Comparison of ENCODE assay signal across 23 mouse cellular contexts in the genomic region with DNA sequence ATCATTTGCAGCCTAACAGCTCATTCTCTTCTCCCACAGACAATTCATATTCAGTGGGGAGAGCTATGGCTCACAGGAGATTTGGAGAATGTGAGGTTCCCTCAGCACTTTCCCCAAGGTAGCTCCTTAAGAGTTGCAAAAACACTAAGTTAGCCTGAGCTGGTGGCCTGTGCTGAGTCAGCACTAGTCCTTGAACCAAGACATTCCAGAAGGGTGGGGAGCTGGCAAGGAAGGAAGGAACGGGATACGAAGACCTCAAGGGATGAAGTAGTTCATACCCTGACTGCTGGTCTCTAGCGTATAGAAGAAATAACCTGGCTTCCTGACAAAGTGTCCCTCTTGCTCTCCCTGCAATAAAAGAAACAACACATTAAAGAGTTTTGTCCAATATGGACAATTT.
"Had no signal": no experiment of that assay in that cellular context is flagged by ENCODE, and none has a peak within 500 bp of the region (broad histone marks: within the 10 kb centered on the region; RNA-seq: fewer than 3 reads in every experiment).

No protein-coding gene starts in this region.

- H3K9ac ChIP-seq: limb, embryonic 12.5 days; limb, embryonic 15.5 days; liver, embryonic 14.5 days; liver, postnatal 0 days; lung, embryonic 14.5 days; midbrain, embryonic 12.5 days; neural tube, embryonic 13.5 days had no signal

- DNase-seq: kidney, adult 9 months; kidney, postnatal 25 days; layer of hippocampus, adult 9-11 months; liver, postnatal 0 days; lung, embryonic 14.5 days; right cerebral cortex, adult 18-20 months; right cerebral cortex, postnatal 14 days; right cerebral cortex, postnatal 4 days; thymus, adult 18-20 months; thymus, postnatal 36 days had no signal

- H3K27ac ChIP-seq: kidney, postnatal 0 days; layer of hippocampus, adult 2 months; limb, embryonic 12.5 days; limb, embryonic 15.5 days; liver, embryonic 14.5 days; macrophage; midbrain, embryonic 12.5 days; neural tube, embryonic 13.5 days; stomach, postnatal 0 days had no signal

- H3K4me3 ChIP-seq: layer of hippocampus, adult 2 months; limb, embryonic 12.5 days; limb, embryonic 15.5 days; midbrain, embryonic 12.5 days; myocyte; neural tube, embryonic 13.5 days had no signal

- H3K9me3 ChIP-seq: limb, embryonic 12.5 days; limb, embryonic 15.5 days; midbrain, embryonic 12.5 days; neural tube, embryonic 13.5 days had no signal

- H3K4me2 ChIP-seq: limb, embryonic 12.5 days; limb, embryonic 15.5 days; liver, embryonic 11.5 days; lung, embryonic 14.5 days; midbrain, embryonic 12.5 days; neural tube, embryonic 13.5 days had no signal

- H3K27me3 ChIP-seq: limb, embryonic 12.5 days; limb, embryonic 15.5 days; midbrain, embryonic 12.5 days; neural tube, embryonic 13.5 days had no signal

- ATAC-seq: liver, postnatal 0 days; lung, postnatal 0 days; midbrain, embryonic 16.5 days had no signal

- H3K4me1 ChIP-seq: limb, embryonic 15.5 days; midbrain, embryonic 12.5 days had no signal

- H3K36me3 ChIP-seq: limb, embryonic 12.5 days; limb, embryonic 15.5 days; midbrain, embryonic 12.5 days; neural tube, embryonic 13.5 days had no signal
